Mouse (Mus musculus) lung, embryonic 16.5 days (tissue): Measurements from ENCODE around the gene Tle2. TPM values are rescaled to one million over a fixed set of nuclear protein-coding genes. Genes with fewer than 3 reads are reported as not detected.

Experiments
- polyA plus RNA-seq: library from polyadenylated mRNA; unstranded; fragments of >200 nt; fragmentation: Nextera tagmentation; extraction: Ambion mirVana; gene quantifications from 2 replicates; pipeline ENCODE4 v1.2.1, GENCODE M21; 2015

Gene Tle2
- polyA plus RNA-seq, 1 experiment from 2014 or later = 51.2 TPM

Other genes with a start within 250 kb of the Tle2 start
- 18.6 and 19.6 TPM in 2 replicates for gene Tbxa2r, start 245.8 kb upstream of the Tle2 start, polyA plus RNA-seq
- gene Gipc3, start 231.3 kb upstream of the Tle2 start, polyA plus RNA-seq = 0.05 and 0.10 TPM in 2 replicates
- 90.6 and 93.2 TPM in 2 replicates for gene Hmg20b, start 224.1 kb upstream of the Tle2 start, polyA plus RNA-seq
- gene Mfsd12, start 217.1 kb upstream of the Tle2 start, polyA plus RNA-seq = 13.7 and 13.9 TPM in 2 replicates
- 2.0 and 2.2 TPM in 2 replicates for gene 4930404N11Rik, start 208.7 kb upstream of the Tle2 start, polyA plus RNA-seq
- 95.4 and 105 TPM in 2 replicates for gene Fzr1, start 196.0 kb upstream of the Tle2 start, polyA plus RNA-seq
- 71.4 and 73.1 TPM in 2 replicates for gene Dohh, start 190.1 kb upstream of the Tle2 start, polyA plus RNA-seq
- 3.0 and 3.1 TPM in 2 replicates for gene Gm48551, start 190.1 kb upstream of the Tle2 start, polyA plus RNA-seq
- gene Gm48552, start 185.6 kb upstream of the Tle2 start, polyA plus RNA-seq = 1.2 and 1.7 TPM in 2 replicates
- gene Smim24, start 181.5 kb upstream of the Tle2 start, polyA plus RNA-seq = 7.9 and 9.0 TPM in 2 replicates
- gene Nfic, start 118.9 kb upstream of the Tle2 start, polyA plus RNA-seq = 92.5 and 106 TPM in 2 replicates
- gene Celf5, start 91.9 kb upstream of the Tle2 start, polyA plus RNA-seq = 0.40 and 0.67 TPM in 2 replicates
- 82.9 and 83.6 TPM in 2 replicates for gene Ncln, start 78.2 kb upstream of the Tle2 start, polyA plus RNA-seq
- gene S1pr4, start 74.4 kb upstream of the Tle2 start, polyA plus RNA-seq = 2.8 and 4.1 TPM in 2 replicates
- 1.8 and 2.2 TPM in 2 replicates for gene Gna15, start 50.3 kb upstream of the Tle2 start, polyA plus RNA-seq
- gene Gna11, start 29.4 kb upstream of the Tle2 start, polyA plus RNA-seq = 68.7 and 70.9 TPM in 2 replicates
- 377 and 416 TPM in 2 replicates for gene Aes, start 15.1 kb upstream of the Tle2 start, polyA plus RNA-seq
- gene Tle6, start 26.5 kb downstream of the Tle2 start, polyA plus RNA-seq = 30.1 and 33.8 TPM in 2 replicates
- gene BC025920, start 31.7 kb downstream of the Tle2 start, polyA plus RNA-seq = 0.24 and 0.98 TPM in 2 replicates
- 38.0 and 40.0 TPM in 2 replicates for gene Sirt6, start 53.2 kb downstream of the Tle2 start, polyA plus RNA-seq
- gene Ankrd24, start 54.0 kb downstream of the Tle2 start, polyA plus RNA-seq = 8.5 and 9.2 TPM in 2 replicates
- gene Gm10778, start 74.5 kb downstream of the Tle2 start, polyA plus RNA-seq = 4.8 and 5.0 TPM in 2 replicates
- 18.5 and 20.9 TPM in 2 replicates for gene Zfp433, start 130.3 kb downstream of the Tle2 start, polyA plus RNA-seq
- 10.2 and 10.6 TPM in 2 replicates for gene Gm3055, start 196.6 kb downstream of the Tle2 start, polyA plus RNA-seq
- gene Gm4767, start 237.6 kb downstream of the Tle2 start, polyA plus RNA-seq = 2.5 and 3.9 TPM in 2 replicates